Mouse (Mus musculus) left cerebral cortex, adult 11 months (tissue): ENCODE measurements around the gene Znhit3.
"Not testable (repeated sequence)": the region's sequence is repeated elsewhere in the genome, so short reads cannot be mapped to it uniquely, and the experiment has no call there.

Source experiments
- DNase-seq: peaks from one replicate; pipeline ENCODE4 v3.0.0; 2022; ENCODE audit warnings: low spot score

The Znhit3 gene

GRCm38 (mm10) chr11:84876020-84876419, 40.1 kb downstream of the Znhit3 start:
- not testable (repeated sequence) for DNase-seq

DNA sequence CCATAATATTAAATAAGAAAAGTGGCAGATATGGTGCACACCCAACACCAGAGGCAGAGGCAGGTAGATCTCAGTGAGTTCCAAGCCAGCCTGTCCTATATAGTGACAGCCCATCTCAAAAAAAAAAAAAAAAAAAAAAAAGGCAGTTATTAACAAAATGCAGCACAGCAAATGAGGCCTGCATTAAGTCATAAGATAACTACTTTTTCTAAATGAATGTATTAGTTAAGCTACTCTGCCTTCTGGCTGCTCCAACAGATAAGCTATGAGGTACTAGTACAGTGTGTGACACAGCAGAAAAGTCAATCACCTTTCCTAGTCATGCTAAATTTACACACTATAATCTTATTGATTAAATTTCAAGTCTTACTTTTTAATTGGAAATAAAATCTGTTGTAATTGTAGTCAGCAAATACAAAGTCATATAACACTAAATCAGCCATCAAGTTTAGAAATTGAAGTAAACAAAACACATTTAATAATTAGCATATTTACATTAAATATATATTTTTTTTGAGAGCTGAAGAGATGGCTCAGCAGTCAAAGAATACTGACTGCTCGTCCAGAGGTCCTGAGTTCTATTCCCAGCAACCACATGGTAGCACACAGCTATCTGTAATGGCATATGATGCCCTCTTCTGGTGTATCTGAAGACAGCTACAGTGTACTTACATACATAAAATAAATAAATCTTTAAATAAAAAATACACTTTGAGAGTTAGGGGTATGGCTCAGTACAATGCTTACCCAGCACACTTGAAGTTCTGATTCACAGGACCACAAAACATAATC, 42.9 kb downstream of the Znhit3 start:
- DNase-seq, result no peak

DNA sequence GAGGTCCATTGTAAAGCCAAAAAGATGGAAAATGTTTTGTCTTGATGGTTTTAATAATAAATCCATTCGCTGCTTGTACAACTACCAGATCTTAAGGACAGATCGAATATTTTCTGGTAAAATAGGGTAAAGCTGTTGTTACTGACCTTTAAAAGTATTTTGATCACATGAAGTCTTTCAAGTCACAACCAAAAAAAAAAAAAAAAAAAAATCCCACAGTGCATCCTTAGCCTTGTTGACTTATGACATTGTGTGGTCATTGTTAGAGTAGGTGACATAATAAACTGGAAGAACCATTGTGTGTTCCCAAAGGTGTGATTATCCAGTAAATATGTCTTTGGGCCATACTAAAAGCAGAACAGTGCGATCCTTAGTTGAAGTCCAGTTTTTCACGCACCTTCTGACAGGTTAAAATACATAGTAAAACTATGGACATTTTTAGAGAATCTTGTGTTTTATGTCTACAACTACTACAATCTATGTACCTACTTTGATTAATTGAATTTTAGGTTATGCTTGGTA, 44.6 kb downstream of the Znhit3 start:
- DNase-seq, result no peak

- DNase-seq, result no peak
These were observed 45.1 kb downstream of the Znhit3 start for GRCm38 (mm10) chr11:84871046-84871445.

- DNase-seq, result peak; percentile 84
These were observed 45.7 kb downstream of the Znhit3 start, which contains the start of gene Ggnbp2 for GRCm38 (mm10) chr11:84870337-84871043. Gene Ggnbp2 (minus strand): TSS chr11:84870817.

DNA sequence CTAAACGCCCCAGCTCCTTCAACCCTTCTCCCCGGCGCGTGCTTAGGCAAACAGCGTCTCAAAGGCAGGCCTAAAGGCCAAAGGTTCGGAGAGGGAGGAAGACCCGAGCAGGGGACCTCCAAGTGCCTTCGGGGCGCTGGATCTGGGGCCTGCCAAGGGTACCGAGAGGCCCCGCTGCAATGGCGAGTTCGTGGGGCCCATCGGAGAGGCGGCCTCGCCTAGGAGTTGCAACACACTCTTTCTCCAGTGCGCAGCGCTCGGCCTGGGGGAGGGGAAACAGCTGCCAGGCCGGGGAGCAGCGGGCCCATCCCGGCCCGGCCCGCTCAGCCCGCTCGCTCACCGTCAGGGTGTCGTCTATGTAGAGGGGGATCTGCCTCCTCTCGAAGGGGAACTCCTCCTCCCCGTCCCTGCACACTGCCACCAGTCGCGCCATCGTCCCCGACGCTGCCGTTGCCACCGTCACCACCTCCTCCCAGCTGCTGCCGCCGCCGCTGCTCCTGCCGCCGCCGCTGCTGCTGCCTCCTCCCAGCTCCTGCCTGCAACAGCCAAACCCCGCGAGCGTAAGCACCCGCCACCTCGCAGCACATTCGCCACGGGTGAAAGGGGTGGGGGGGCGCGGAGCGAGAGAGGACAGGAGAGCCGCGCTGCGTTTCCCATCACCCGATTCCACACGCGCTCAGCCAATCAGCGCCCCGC, 46.5 kb downstream of the Znhit3 start:
- DNase-seq, result peak; percentile 89

DNA sequence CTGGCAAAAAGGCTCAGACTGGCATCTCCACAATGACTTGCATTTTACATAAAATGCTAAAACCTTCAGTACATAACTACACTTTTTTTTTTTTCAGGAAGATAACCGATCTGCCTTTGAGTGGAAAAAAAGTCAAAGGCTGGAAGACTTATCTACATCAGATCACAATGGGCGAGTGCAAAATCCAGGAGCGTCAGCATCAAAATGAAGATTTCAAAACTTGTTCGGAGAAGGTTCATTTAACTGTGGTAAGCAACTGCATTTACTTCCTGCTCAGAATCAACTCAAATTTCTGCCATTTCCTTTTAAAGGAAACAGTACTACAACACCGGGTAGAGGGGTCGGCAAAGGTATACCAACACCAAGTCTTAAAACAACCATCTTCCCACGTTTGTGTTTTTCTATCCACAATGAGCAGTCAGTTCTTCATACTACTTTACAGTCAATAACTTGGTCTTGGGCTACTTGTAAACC, 47.3 kb downstream of the Znhit3 start:
- no peak for DNase-seq

DNA sequence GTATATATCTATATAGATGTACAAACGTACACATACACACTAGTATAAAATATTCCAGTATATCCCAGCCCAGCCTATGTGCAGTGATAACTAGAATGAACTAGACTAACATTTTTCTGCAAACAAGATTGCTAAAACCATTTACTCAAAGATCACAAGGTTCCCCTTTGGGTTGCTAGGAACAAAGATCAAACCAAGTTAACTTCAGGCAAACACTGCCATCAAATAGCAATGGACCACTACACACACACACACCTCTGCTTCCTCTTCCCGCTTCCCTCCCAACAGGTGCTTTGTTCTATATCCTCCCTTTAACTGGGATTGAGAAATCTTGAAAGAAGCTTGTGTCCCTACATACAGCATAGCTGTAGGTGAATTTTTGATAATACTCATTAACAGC, 48.6 kb downstream of the Znhit3 start:
- DNase-seq, result no peak

- DNase-seq, result no peak
These were observed 50.9 kb downstream of the Znhit3 start for GRCm38 (mm10) chr11:84865268-84865667.
